Mouse (Mus musculus): Measurements from ENCODE around the gene Cenpo. TPM values are rescaled to one million over a fixed set of nuclear protein-coding genes. Genes with fewer than 3 reads are reported as not detected.

Gene Cenpo
- polyA plus RNA-seq, 1 experiment from 2014 or later, result 7.3 TPM

DNA sequence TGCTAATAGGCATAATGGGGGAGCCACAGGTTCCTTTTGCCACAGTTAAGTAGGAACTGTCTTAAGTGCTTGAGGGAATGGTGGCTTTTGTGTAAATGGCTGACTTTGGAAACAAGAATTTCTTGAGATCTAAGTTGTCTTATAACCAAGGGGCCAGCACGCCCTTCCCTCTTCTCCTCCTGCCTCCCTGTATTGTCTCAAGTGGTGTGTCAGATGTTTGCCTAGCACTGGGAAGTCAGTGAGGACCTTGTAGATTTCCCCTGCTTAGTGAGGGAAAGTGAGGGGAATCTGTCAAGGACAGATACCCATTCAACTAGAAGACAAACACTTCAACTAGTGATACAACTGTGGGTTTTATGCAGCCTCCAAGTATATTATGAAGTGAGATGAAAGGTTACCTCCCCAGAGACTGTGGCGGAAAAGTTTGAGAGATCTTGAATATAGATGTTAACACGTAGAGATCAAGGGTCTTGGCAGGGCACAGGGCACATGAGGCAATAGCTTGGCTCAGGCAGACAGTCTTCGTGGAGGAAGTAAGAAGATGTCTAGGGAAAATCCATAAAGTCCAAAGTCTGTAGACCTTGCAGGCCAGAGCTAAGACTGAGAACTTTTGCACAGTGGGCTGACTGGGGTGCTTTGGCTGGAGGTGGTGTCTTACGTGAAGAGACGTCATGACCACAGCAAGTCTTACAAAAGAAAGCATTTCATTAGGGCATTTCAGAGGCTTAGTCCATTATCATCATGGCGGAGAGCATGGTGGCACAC, 75.0 kb downstream of the Cenpo start:
- Histone ChIP-seq H3K9ac (ENCODE audit: low read length) (no peak overlapping the region), H3K36me3 (ENCODE audit: control insufficient read depth, insufficient read depth, low read length) (no peaks in the 10 kb centered on the region), H3K9me3 (ENCODE audit: control insufficient read depth, low read length) (no peaks in the 10 kb centered on the region), H3K4me2 (ENCODE audit: low read length) (no peak overlapping the region), H3K27me3 (ENCODE audit: control insufficient read depth, insufficient read depth, low read length) (no peaks in the 10 kb centered on the region), H3K4me3 (ENCODE audit: control insufficient read depth in 1 of 2, insufficient read depth in 1 of 2, low read depth in 1 of 2, low read length in 2 of 2) (no peak overlapping the region), H3K4me1 (ENCODE audit: control insufficient read depth in 2 of 2, insufficient read depth in 2 of 2, low read length in 2 of 2) (peaks cover 3 to 13% of the 10 kb centered on the region in 2 experiments), H3K27ac (replicated peaks in 1 of 2; ENCODE audit: control insufficient read depth in 1 of 2, insufficient read depth in 1 of 2, low read depth in 2 of 2, low read length in 2 of 2) (no peak overlapping the region)
- 89% methylated on average over 7 of the region's 7 CpGs for WGBS
- no peak for ATAC-seq (ENCODE audit: insufficient number of reproducible peaks, insufficient read depth, low FRiP score, low read depth)

DNA sequence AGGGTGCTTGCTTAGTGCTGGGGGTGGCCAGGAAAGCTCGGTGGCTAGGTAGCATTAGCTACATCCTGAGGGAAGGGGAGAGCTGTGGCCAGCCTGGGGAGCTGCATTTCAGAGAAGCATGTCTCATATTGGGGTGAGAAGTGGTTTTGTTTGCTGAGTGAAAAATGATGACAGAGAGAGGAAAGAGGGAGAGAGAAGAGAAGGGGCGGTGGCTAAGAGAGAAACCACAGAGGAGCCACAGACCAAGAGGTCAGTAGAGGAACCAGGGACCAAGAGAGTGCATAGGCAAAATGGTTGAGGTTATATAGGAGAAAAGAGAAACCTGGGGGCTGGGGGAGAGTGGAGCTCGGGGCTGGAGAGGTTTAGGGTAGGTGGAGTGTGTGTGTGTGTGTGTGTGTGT, 75.9 kb downstream of the Cenpo start:
- H3K9me3 ChIP-seq (ENCODE audit: control insufficient read depth, low read length), result no peaks in the 10 kb centered on the region
- H3K27me3 ChIP-seq (ENCODE audit: control insufficient read depth, insufficient read depth, low read length), result no peaks in the 10 kb centered on the region
- no peaks in the 10 kb centered on the region for H3K36me3 ChIP-seq (ENCODE audit: control insufficient read depth, insufficient read depth, low read length)
- peaks cover 3 to 13% of the 10 kb centered on the region in 2 experiments for H3K4me1 ChIP-seq (ENCODE audit: control insufficient read depth in 2 of 2, insufficient read depth in 2 of 2, low read length in 2 of 2)
- H3K4me2 ChIP-seq (ENCODE audit: low read length), result no peak overlapping the region
- ATAC-seq (ENCODE audit: insufficient number of reproducible peaks, insufficient read depth, low FRiP score, low read depth), result no peak
- WGBS, result 82% methylated on average over 3 of the region's 3 CpGs
- no peak overlapping the region for H3K4me3 ChIP-seq (ENCODE audit: control insufficient read depth in 1 of 2, insufficient read depth in 1 of 2, low read depth in 1 of 2, low read length in 2 of 2)
- H3K9ac ChIP-seq (ENCODE audit: low read length), result no peak overlapping the region
- H3K27ac ChIP-seq (replicated peaks in 1 of 2; ENCODE audit: control insufficient read depth in 1 of 2, insufficient read depth in 1 of 2, low read depth in 2 of 2, low read length in 2 of 2), result no peak overlapping the region

DNA sequence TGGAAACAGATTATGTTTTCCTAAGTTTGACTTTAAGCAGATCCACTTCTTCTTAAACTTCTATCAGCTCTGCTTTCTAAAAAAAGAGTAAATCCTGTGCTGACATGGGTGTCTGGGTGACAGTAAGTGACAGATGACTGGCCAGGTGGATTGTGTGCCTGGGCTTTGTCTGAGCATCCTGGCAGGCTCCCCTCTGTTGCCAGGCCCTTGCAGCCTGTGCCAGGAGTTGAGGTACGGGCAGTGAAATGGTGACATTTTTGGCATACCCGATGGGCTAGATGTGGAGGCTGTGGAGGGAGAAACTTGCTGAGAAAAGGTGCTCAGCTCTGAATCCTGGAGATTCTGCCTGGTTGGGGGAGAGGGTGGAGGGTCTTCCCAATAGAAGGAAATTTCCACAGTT, 76.6 kb downstream of the Cenpo start:
- no peak overlapping the region for H3K4me2 ChIP-seq (ENCODE audit: low read length)
- no peak for ATAC-seq (ENCODE audit: insufficient number of reproducible peaks, insufficient read depth, low FRiP score, low read depth)
- no peak overlapping the region for H3K9ac ChIP-seq (ENCODE audit: low read length)
- no peak overlapping the region for H3K4me3 ChIP-seq (ENCODE audit: control insufficient read depth in 1 of 2, insufficient read depth in 1 of 2, low read depth in 1 of 2, low read length in 2 of 2)
- no peaks in the 10 kb centered on the region for H3K9me3 ChIP-seq (ENCODE audit: control insufficient read depth, low read length)
- no peaks in the 10 kb centered on the region for H3K27me3 ChIP-seq (ENCODE audit: control insufficient read depth, insufficient read depth, low read length)
- peaks cover 3 to 13% of the 10 kb centered on the region in 2 experiments for H3K4me1 ChIP-seq (ENCODE audit: control insufficient read depth in 2 of 2, insufficient read depth in 2 of 2, low read length in 2 of 2)
- 40% methylated on average over 2 of the region's 2 CpGs for WGBS
- H3K27ac ChIP-seq (replicated peaks in 1 of 2; ENCODE audit: control insufficient read depth in 1 of 2, insufficient read depth in 1 of 2, low read depth in 2 of 2, low read length in 2 of 2), result no peak overlapping the region
- H3K36me3 ChIP-seq (ENCODE audit: control insufficient read depth, insufficient read depth, low read length), result no peaks in the 10 kb centered on the region

DNA sequence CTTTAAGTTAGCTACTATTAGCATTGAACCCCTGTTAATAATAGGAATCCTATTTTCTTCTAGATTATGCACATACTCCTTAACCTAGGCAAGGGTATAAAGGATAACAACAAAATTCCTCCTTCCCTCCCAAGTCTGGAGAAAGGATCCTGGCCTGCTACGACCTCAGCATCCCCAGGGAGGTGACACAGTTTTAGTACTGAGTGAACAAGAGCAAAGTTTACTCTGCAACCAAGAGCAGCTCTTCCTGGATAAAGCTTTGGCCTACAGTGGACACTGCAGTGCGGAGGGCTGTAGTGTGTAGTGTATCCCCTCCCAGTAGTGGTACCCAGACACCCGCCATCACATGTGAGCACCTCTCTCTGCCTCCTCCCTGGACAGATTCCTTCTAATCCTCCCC, 82.1 kb downstream of the Cenpo start:
- no peak overlapping the region for H3K27ac ChIP-seq (replicated peaks in 1 of 2; ENCODE audit: control insufficient read depth in 1 of 2, insufficient read depth in 1 of 2, low read depth in 2 of 2, low read length in 2 of 2)
- no peak for ATAC-seq (ENCODE audit: insufficient number of reproducible peaks, insufficient read depth, low FRiP score, low read depth)
- peaks cover 0 to 12% of the 10 kb centered on the region in 2 experiments; a peak in 1 of 4 replicates for H3K4me1 ChIP-seq (ENCODE audit: control insufficient read depth in 2 of 2, insufficient read depth in 2 of 2, low read length in 2 of 2)
- no peaks in the 10 kb centered on the region for H3K9me3 ChIP-seq (ENCODE audit: control insufficient read depth, low read length)
- H3K4me3 ChIP-seq (ENCODE audit: control insufficient read depth in 1 of 2, insufficient read depth in 1 of 2, low read depth in 1 of 2, low read length in 2 of 2), result no peak overlapping the region
- WGBS, result 87% methylated on average over 3 of the region's 3 CpGs
- no peaks in the 10 kb centered on the region for H3K27me3 ChIP-seq (ENCODE audit: control insufficient read depth, insufficient read depth, low read length)
- no peak overlapping the region for H3K9ac ChIP-seq (ENCODE audit: low read length)
- H3K4me2 ChIP-seq (ENCODE audit: low read length), result no peak overlapping the region
- no peaks in the 10 kb centered on the region for H3K36me3 ChIP-seq (ENCODE audit: control insufficient read depth, insufficient read depth, low read length)

DNA sequence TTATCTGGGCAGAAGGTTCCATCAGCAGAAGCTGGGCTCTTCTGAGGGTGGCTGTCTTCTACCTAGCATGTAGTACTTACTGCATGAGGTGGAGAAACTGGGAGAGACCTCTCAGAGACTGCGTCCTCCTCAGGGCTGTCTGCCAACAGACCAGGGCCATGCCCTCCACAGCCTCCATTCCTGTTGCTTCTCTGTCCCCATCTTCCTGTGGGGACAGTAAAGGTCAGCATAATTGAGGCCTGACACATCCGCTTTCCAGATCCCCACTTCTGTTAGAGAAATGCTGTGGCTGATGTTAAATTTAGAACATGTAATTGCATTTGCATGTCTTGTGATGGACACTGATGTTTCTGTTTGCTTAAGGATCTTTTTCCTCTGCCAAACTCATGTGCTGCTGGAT, 83.2 kb downstream of the Cenpo start:
- WGBS, result 37% methylated on average over 2 of the region's 2 CpGs
- H3K36me3 ChIP-seq (ENCODE audit: control insufficient read depth, insufficient read depth, low read length), result no peaks in the 10 kb centered on the region
- no peak overlapping the region for H3K27ac ChIP-seq (replicated peaks in 1 of 2; ENCODE audit: control insufficient read depth in 1 of 2, insufficient read depth in 1 of 2, low read depth in 2 of 2, low read length in 2 of 2)
- no peak overlapping the region for H3K4me2 ChIP-seq (ENCODE audit: low read length)
- H3K9ac ChIP-seq (ENCODE audit: low read length), result no peak overlapping the region
- H3K27me3 ChIP-seq (ENCODE audit: control insufficient read depth, insufficient read depth, low read length), result no peaks in the 10 kb centered on the region
- ATAC-seq (ENCODE audit: insufficient number of reproducible peaks, insufficient read depth, low FRiP score, low read depth), result no peak
- no peaks in the 10 kb centered on the region for H3K9me3 ChIP-seq (ENCODE audit: control insufficient read depth, low read length)
- peaks cover 0 to 12% of the 10 kb centered on the region in 2 experiments; a peak in 1 of 4 replicates for H3K4me1 ChIP-seq (ENCODE audit: control insufficient read depth in 2 of 2, insufficient read depth in 2 of 2, low read length in 2 of 2)
- no peak overlapping the region for H3K4me3 ChIP-seq (ENCODE audit: control insufficient read depth in 1 of 2, insufficient read depth in 1 of 2, low read depth in 1 of 2, low read length in 2 of 2)

Other genes starting within 250 kb of the Cenpo start
- 4.4 and 5.6 TPM in 2 replicates for gene Efr3b, start 195.4 kb downstream of the Cenpo start, polyA plus RNA-seq (2014; fragmentation: Nextera tagmentation; extraction: Ambion mirVana)
- gene Dnajc27, start 151.7 kb downstream of the Cenpo start, polyA plus RNA-seq (2014; fragmentation: Nextera tagmentation; extraction: Ambion mirVana), result 7.8 and 8.7 TPM in 2 replicates
- gene Adcy3, start 101.2 kb downstream of the Cenpo start, polyA plus RNA-seq (2014; fragmentation: Nextera tagmentation; extraction: Ambion mirVana), result 4.2 and 4.8 TPM in 2 replicates
- gene Ptrhd1, start 267 bp downstream of the Cenpo start, polyA plus RNA-seq (2014; fragmentation: Nextera tagmentation; extraction: Ambion mirVana), result 6.8 and 7.6 TPM in 2 replicates
- 14.7 and 14.9 TPM in 2 replicates for gene Ncoa1, start 242.9 kb upstream of the Cenpo start, polyA plus RNA-seq (2014; fragmentation: Nextera tagmentation; extraction: Ambion mirVana)

Data from heart, embryonic 14.5 days (tissue).